Mouse (Mus musculus) kidney, adult 2 months (tissue): ENCODE results near the gene Tnp2.

Experiments used
- CTCF ChIP-seq: fragments of 200-500 bp; conservative IDR thresholded peaks from 2 replicates; pipeline ENCODE4 v1.5.1; 2011; ENCODE audit warnings: low read depth, mild to moderate bottlenecking, control low read depth, low read length, moderate library complexity, mixed read lengths; ENCODE audit not compliant: insufficient read depth, insufficient read length
- POLR2A ChIP-seq: fragments of 200-500 bp; IDR thresholded peaks from one replicate; pipeline ENCODE4 v1.6.1; 2011; ENCODE audit warnings: low read depth, low read length, control low read depth

- TF ChIP-seq CTCF = no peak
- TF ChIP-seq POLR2A = no peak
Measured at GRCm38 (mm10) chr16:10783152-10783434, 5.4 kb downstream of the Tnp2 start.
